Mouse (Mus musculus) thymus, postnatal 10 days (tissue): ENCODE results near the gene Sgip1.

ENCODE experiments used
- DNase-seq, 2 experiments: peaks; one replicate each; pipeline ENCODE4 v3.0.0; 2021; ENCODE audit warnings: low spot score in 2 of 2

Sgip1 gene

GRCm38 (mm10) chr4:102840062-102840798, 99.1 kb downstream of the Sgip1 start:
- DNase-seq, result no peak

- no peak for DNase-seq
Measured at GRCm38 (mm10) chr4:102840956-102841729, 100.0 kb downstream of the Sgip1 start.

GRCm38 (mm10) chr4:102850498-102850897, 109.4 kb downstream of the Sgip1 start:
- DNase-seq, result no peak

- DNase-seq, result no peak
Measured at GRCm38 (mm10) chr4:102851161-102851560, 110.1 kb downstream of the Sgip1 start.

- no peak for DNase-seq
Measured at GRCm38 (mm10) chr4:102852290-102852689, 111.2 kb downstream of the Sgip1 start.

- no peak for DNase-seq
Measured at GRCm38 (mm10) chr4:102852808-102853207, 111.7 kb downstream of the Sgip1 start.

- DNase-seq, result no peak
Measured at GRCm38 (mm10) chr4:102853330-102854022, 112.4 kb downstream of the Sgip1 start.

GRCm38 (mm10) chr4:102854928-102855892, 114.1 kb downstream of the Sgip1 start:
- no peak for DNase-seq

- DNase-seq, result no peak
Measured at GRCm38 (mm10) chr4:102856086-102856485, 115.0 kb downstream of the Sgip1 start.

- DNase-seq, result peak; percentile 14 to 50
Measured at GRCm38 (mm10) chr4:102859259-102860194, 118.4 kb downstream of the Sgip1 start.

GRCm38 (mm10) chr4:102862751-102863710, 121.9 kb downstream of the Sgip1 start:
- DNase-seq, result no peak

- DNase-seq, result no peak
Measured at GRCm38 (mm10) chr4:102866531-102866930, 125.4 kb downstream of the Sgip1 start.

GRCm38 (mm10) chr4:102871274-102871673, 130.2 kb downstream of the Sgip1 start:
- DNase-seq, result no peak

GRCm38 (mm10) chr4:102883142-102883541, 142.0 kb downstream of the Sgip1 start:
- DNase-seq, result no peak

- no peak for DNase-seq
Measured at GRCm38 (mm10) chr4:102884228-102884627, 143.1 kb downstream of the Sgip1 start.

- no peak for DNase-seq
Measured at GRCm38 (mm10) chr4:102886459-102886858, 145.4 kb downstream of the Sgip1 start.

GRCm38 (mm10) chr4:102886902-102887301, 145.8 kb downstream of the Sgip1 start:
- DNase-seq, result no peak

GRCm38 (mm10) chr4:102887770-102888689, 146.9 kb downstream of the Sgip1 start:
- no peak for DNase-seq
